Mouse (Mus musculus): ENCODE measurements around the gene Sez6l. TPM values are rescaled to one million over a fixed set of nuclear protein-coding genes. Genes with fewer than 3 reads are reported as not detected.

The Sez6l gene
- total RNA-seq, 2 experiments from 2014 or later = not detected

Other genes starting within 250 kb of the Sez6l start
- 17.6 and 30.6 TPM in 2 replicates for gene Srrd, start 234.1 kb downstream of the Sez6l start, total RNA-seq (2014; fragmentation: Nextera tagmentation)
- 16.2 and 18.7 TPM in 2 replicates for gene Srrd, start 234.1 kb downstream of the Sez6l start, total RNA-seq (2017)
- gene Hps4, start 234.1 kb downstream of the Sez6l start, total RNA-seq (2014; fragmentation: Nextera tagmentation) = 18.6 and 41.1 TPM in 2 replicates
- 5.9 and 9.6 TPM in 2 replicates for gene Hps4, start 234.1 kb downstream of the Sez6l start, total RNA-seq (2017)
- not detected in 2 replicates for gene Gm6583, start 221.2 kb downstream of the Sez6l start, total RNA-seq (2014; fragmentation: Nextera tagmentation)
- not detected in 2 replicates for gene Gm6583, start 221.2 kb downstream of the Sez6l start, total RNA-seq (2017)
- gene Asphd2, start 182.3 kb downstream of the Sez6l start, total RNA-seq (2014; fragmentation: Nextera tagmentation) = not detected in 2 replicates
- not detected in 2 replicates for gene Asphd2, start 182.3 kb downstream of the Sez6l start, total RNA-seq (2017)
- gene Gm6588, start 127.8 kb downstream of the Sez6l start, total RNA-seq (2014; fragmentation: Nextera tagmentation) = not detected in 2 replicates
- not detected in 2 replicates for gene Gm6588, start 127.8 kb downstream of the Sez6l start, total RNA-seq (2017)